Mouse (Mus musculus): ENCODE measurements around the gene Zfp451. TPM values are rescaled to one million over a fixed set of nuclear protein-coding genes. Genes with fewer than 3 reads are reported as not detected.

Zfp451 gene
- polyA plus RNA-seq, 1 experiment = 5.0 TPM

- no peaks in the 10 kb centered on the region for H3K36me3 ChIP-seq (ENCODE audit: control insufficient read depth, insufficient read depth, low read length)
- peaks cover 22% of the 10 kb centered on the region; the same call in 1 of the 2 replicates for H3K4me1 ChIP-seq (ENCODE audit: control insufficient read depth, insufficient read depth, low read length)
- H3K27ac ChIP-seq (ENCODE audit: insufficient read depth, low read depth, low read length) = no peak overlapping the region
- no peaks in the 10 kb centered on the region for H3K27me3 ChIP-seq (replicated peaks; ENCODE audit: control insufficient read depth, insufficient read depth, low read length)
- no peak for DNase-seq
- 68% methylated on average over 4 of the region's 4 CpGs for WGBS
- no peak overlapping the region for H3K4me3 ChIP-seq (ENCODE audit: insufficient read depth, low read depth, low read length)
- no peak for TF ChIP-seq CTCF (conservative IDR thresholded peaks at IDR 0.05; ENCODE audit: insufficient read depth, insufficient read length, low read depth, low read length)
- TF ChIP-seq POLR2A (IDR thresholded peaks at IDR 0.05; ENCODE audit: low read depth, low read length) = no peak
Measured at GRCm38 (mm10) chr1:33758488-33758887, 55.9 kb downstream of the Zfp451 start.

GRCm38 (mm10) chr1:33757491-33758041, 56.8 kb downstream of the Zfp451 start, which contains the start of gene Bag2:
Bag2 (minus strand) TSS chr1:33757795.
- DNase-seq = peak; percentile 62
- Histone ChIP-seq H3K27ac (ENCODE audit: insufficient read depth, low read depth, low read length) (peak within 1 kb of the TSS; percentile 57), H3K36me3 (ENCODE audit: control insufficient read depth, insufficient read depth, low read length) (no peaks in the 10 kb centered on the region), H3K27me3 (replicated peaks; ENCODE audit: control insufficient read depth, insufficient read depth, low read length) (no peaks in the 10 kb centered on the region), H3K4me3 (ENCODE audit: insufficient read depth, low read depth, low read length) (peak within 1 kb of the TSS; percentile 76), H3K4me1 (ENCODE audit: control insufficient read depth, insufficient read depth, low read length) (peaks cover 24% of the 10 kb centered on the region; the same call in 1 of the 2 replicates)
- WGBS = under 1% methylated on average over 61 of the region's 61 CpGs
- TF ChIP-seq POLR2A (IDR thresholded peaks at IDR 0.05; ENCODE audit: low read depth, low read length) = no peak
- no peak for TF ChIP-seq CTCF (conservative IDR thresholded peaks at IDR 0.05; ENCODE audit: insufficient read depth, insufficient read length, low read depth, low read length)

GRCm38 (mm10) chr1:33757033-33757413, 57.4 kb downstream of the Zfp451 start:
- H3K4me1 ChIP-seq (ENCODE audit: control insufficient read depth, insufficient read depth, low read length) = peaks cover 24% of the 10 kb centered on the region; the same call in 1 of the 2 replicates
- WGBS = 2% methylated on average over 14 of the region's 14 CpGs
- DNase-seq = peak; percentile 20

DNA sequence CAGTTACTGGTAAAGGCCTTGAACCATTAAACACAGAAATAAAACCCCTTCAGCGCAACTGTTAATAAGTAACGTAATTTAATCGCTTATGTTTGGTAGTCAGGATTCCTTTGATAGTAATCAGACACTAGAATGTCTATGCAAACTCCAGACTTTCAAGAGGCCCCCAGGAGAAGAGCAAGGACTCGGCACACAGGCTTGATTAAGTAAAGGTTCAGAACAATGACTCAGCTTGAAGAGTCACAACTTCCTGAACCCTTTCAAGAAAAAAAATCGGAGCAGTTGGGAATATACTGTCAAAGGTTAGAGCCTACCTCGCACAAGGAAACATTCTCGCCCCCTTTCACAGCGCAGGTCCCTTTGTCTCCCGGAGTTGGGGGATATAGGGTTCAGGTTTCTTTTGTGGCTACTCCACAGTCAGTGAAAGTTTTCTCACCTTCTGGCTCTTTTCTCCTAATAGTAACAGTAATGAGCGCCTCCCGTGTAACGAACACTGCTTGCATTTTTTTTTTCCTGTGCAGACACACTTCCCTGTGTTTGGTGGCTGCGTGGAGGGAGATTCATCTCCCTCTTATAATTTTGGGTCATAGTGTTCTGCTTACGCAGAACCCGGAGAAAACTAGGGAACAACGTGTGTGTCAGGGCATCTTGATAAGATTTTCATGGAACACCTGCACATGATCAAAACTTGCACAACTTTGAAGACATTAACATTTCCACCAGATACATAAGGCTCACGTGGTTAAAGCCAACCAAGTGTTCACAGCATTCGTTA, 58.0 kb downstream of the Zfp451 start:
- Histone ChIP-seq H3K36me3 (ENCODE audit: control insufficient read depth, insufficient read depth, low read length) (no peaks in the 10 kb centered on the region), H3K4me3 (ENCODE audit: insufficient read depth, low read depth, low read length) (peak overlapping the region; percentile 76), H3K27ac (ENCODE audit: insufficient read depth, low read depth, low read length) (peak overlapping the region; percentile 57), H3K27me3 (replicated peaks; ENCODE audit: control insufficient read depth, insufficient read depth, low read length) (no peaks in the 10 kb centered on the region), H3K4me1 (ENCODE audit: control insufficient read depth, insufficient read depth, low read length) (peaks cover 24% of the 10 kb centered on the region; the same call in 1 of the 2 replicates)
- WGBS = 21% methylated on average over 18 of the region's 18 CpGs
- TF ChIP-seq CTCF (conservative IDR thresholded peaks at IDR 0.05; ENCODE audit: insufficient read depth, insufficient read length, low read depth, low read length) = no peak
- no peak for TF ChIP-seq POLR2A (IDR thresholded peaks at IDR 0.05; ENCODE audit: low read depth, low read length)
- DNase-seq = peak; percentile 20

More at GRCm38 (mm10) chr1:33757033-33757413, 57.4 kb downstream of the Zfp451 start:
- no peak for TF ChIP-seq CTCF (conservative IDR thresholded peaks at IDR 0.05; ENCODE audit: insufficient read depth, insufficient read length, low read depth, low read length)
- no peak for TF ChIP-seq POLR2A (IDR thresholded peaks at IDR 0.05; ENCODE audit: low read depth, low read length)
- Histone ChIP-seq H3K4me3 (ENCODE audit: insufficient read depth, low read depth, low read length) (peak overlapping the region; percentile 76), H3K27me3 (replicated peaks; ENCODE audit: control insufficient read depth, insufficient read depth, low read length) (no peaks in the 10 kb centered on the region), H3K36me3 (ENCODE audit: control insufficient read depth, insufficient read depth, low read length) (no peaks in the 10 kb centered on the region), H3K27ac (ENCODE audit: insufficient read depth, low read depth, low read length) (peak overlapping the region; percentile 57)

DNA sequence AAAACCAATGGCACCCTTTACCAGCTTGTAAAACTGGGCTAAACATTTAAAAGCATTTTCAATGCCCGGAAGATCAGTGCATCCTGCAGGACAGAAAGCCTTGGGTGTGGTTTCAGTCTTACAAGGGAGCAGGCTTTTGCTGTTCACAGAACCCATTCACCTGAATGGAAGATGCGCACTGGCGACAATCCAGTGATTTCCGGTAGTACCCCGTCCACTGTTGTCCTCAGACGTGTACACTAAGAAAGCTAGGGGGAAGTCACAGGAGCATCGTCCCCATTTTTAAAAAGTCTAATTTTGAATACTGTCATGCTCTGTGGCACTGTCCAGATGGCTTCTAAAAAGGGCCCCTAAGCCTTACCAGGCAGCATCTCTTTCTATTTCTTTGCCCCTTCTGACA, 58.6 kb downstream of the Zfp451 start:
- Histone ChIP-seq H3K4me3 (ENCODE audit: insufficient read depth, low read depth, low read length) (no peak overlapping the region), H3K27me3 (replicated peaks; ENCODE audit: control insufficient read depth, insufficient read depth, low read length) (no peaks in the 10 kb centered on the region), H3K27ac (ENCODE audit: insufficient read depth, low read depth, low read length) (peak overlapping the region; percentile 36; the same call in 1 of the 2 replicates), H3K36me3 (ENCODE audit: control insufficient read depth, insufficient read depth, low read length) (no peaks in the 10 kb centered on the region), H3K4me1 (ENCODE audit: control insufficient read depth, insufficient read depth, low read length) (peaks cover 24% of the 10 kb centered on the region; the same call in 1 of the 2 replicates)
- no peak for DNase-seq
- TF ChIP-seq POLR2A (IDR thresholded peaks at IDR 0.05; ENCODE audit: low read depth, low read length) = no peak
- no peak for TF ChIP-seq CTCF (conservative IDR thresholded peaks at IDR 0.05; ENCODE audit: insufficient read depth, insufficient read length, low read depth, low read length)
- 56% methylated on average over 7 of the region's 7 CpGs for WGBS

GRCm38 (mm10) chr1:33754965-33755735, 59.2 kb downstream of the Zfp451 start:
- H3K4me1 ChIP-seq (ENCODE audit: control insufficient read depth, insufficient read depth, low read length) = peaks cover 24% of the 10 kb centered on the region; the same call in 1 of the 2 replicates
- WGBS = 42% methylated on average over 21 of the region's 21 CpGs
- H3K4me3 ChIP-seq (ENCODE audit: insufficient read depth, low read depth, low read length) = no peak overlapping the region
- no peaks in the 10 kb centered on the region for H3K27me3 ChIP-seq (replicated peaks; ENCODE audit: control insufficient read depth, insufficient read depth, low read length)
- no peaks in the 10 kb centered on the region for H3K36me3 ChIP-seq (ENCODE audit: control insufficient read depth, insufficient read depth, low read length)
- peak overlapping the region; percentile 30 for H3K27ac ChIP-seq (ENCODE audit: insufficient read depth, low read depth, low read length)
- TF ChIP-seq CTCF (conservative IDR thresholded peaks at IDR 0.05; ENCODE audit: insufficient read depth, insufficient read length, low read depth, low read length) (no peak), POLR2A (IDR thresholded peaks at IDR 0.05; ENCODE audit: low read depth, low read length) (no peak)
- DNase-seq = peak; percentile 91
